Mouse (Mus musculus): ENCODE measurements around the gene Angpt4. TPM values are rescaled to one million over a fixed set of nuclear protein-coding genes. Genes with fewer than 3 reads are reported as not detected.
A peak's percentile ranks its signal among the peaks of the same experiment; 100 is the strongest.

Angpt4 gene
- total RNA-seq (2021) = under 1 TPM; 0.30 to 0.96 TPM

- DNase-seq (ENCODE audit: extremely low spot score in 1 of 2, low spot score in 1 of 2) = no peak
These were observed at the start of gene Angpt4 for GRCm38 (mm10) chr2:151910919-151911500. Gene Angpt4 (plus strand): TSS chr2:151911210.

GRCm38 (mm10) chr2:151862257-151862810, 48.7 kb upstream of the Angpt4 start:
- DNase-seq (ENCODE audit: extremely low spot score in 1 of 2, low spot score in 1 of 2) = no peak

GRCm38 (mm10) chr2:151864941-151865340, 46.1 kb upstream of the Angpt4 start:
- DNase-seq (ENCODE audit: extremely low spot score in 1 of 2, low spot score in 1 of 2) = no peak

- peak; percentile 36 to 75 for DNase-seq (ENCODE audit: extremely low spot score in 1 of 2, low spot score in 1 of 2)
These were observed 44.5 kb upstream of the Angpt4 start for GRCm38 (mm10) chr2:151866487-151866886.

- DNase-seq (ENCODE audit: extremely low spot score in 1 of 2, low spot score in 1 of 2) = no peak
These were observed 42.8 kb upstream of the Angpt4 start for GRCm38 (mm10) chr2:151868196-151868595.

GRCm38 (mm10) chr2:151874551-151874950, 36.5 kb upstream of the Angpt4 start:
- peak in 1 of 2 experiments; percentile 67 for DNase-seq (ENCODE audit: extremely low spot score in 1 of 2, low spot score in 1 of 2)

- DNase-seq (ENCODE audit: extremely low spot score in 1 of 2, low spot score in 1 of 2) = peak; percentile 52 to 64
These were observed 35.0 kb upstream of the Angpt4 start for GRCm38 (mm10) chr2:151876012-151876485.

- no peak for DNase-seq (ENCODE audit: extremely low spot score in 1 of 2, low spot score in 1 of 2)
These were observed 32.4 kb upstream of the Angpt4 start for GRCm38 (mm10) chr2:151878645-151879044.

- DNase-seq (ENCODE audit: extremely low spot score in 1 of 2, low spot score in 1 of 2) = no peak
These were observed 31.2 kb upstream of the Angpt4 start for GRCm38 (mm10) chr2:151879760-151880159.

- peak in 1 of 2 experiments; percentile 24 for DNase-seq (ENCODE audit: extremely low spot score in 1 of 2, low spot score in 1 of 2)
These were observed 20.0 kb upstream of the Angpt4 start for GRCm38 (mm10) chr2:151891031-151891430.

GRCm38 (mm10) chr2:151893122-151893774, 17.8 kb upstream of the Angpt4 start:
- DNase-seq (ENCODE audit: extremely low spot score in 1 of 2, low spot score in 1 of 2) = no peak

GRCm38 (mm10) chr2:151894209-151894980, 16.6 kb upstream of the Angpt4 start:
- no peak for DNase-seq (ENCODE audit: extremely low spot score in 1 of 2, low spot score in 1 of 2)

GRCm38 (mm10) chr2:151895911-151896310, 15.1 kb upstream of the Angpt4 start:
- DNase-seq (ENCODE audit: extremely low spot score in 1 of 2, low spot score in 1 of 2) = no peak

- DNase-seq (ENCODE audit: extremely low spot score in 1 of 2, low spot score in 1 of 2) = no peak
These were observed 12.9 kb upstream of the Angpt4 start for GRCm38 (mm10) chr2:151898106-151898505.

- DNase-seq (ENCODE audit: extremely low spot score in 1 of 2, low spot score in 1 of 2) = no peak
These were observed 10.2 kb upstream of the Angpt4 start for GRCm38 (mm10) chr2:151900845-151901244.

GRCm38 (mm10) chr2:151903267-151903666, 7.7 kb upstream of the Angpt4 start:
- DNase-seq (ENCODE audit: extremely low spot score in 1 of 2, low spot score in 1 of 2) = no peak

- DNase-seq (ENCODE audit: extremely low spot score in 1 of 2, low spot score in 1 of 2) = no peak
These were observed 7.1 kb upstream of the Angpt4 start for GRCm38 (mm10) chr2:151903933-151904332.

GRCm38 (mm10) chr2:151904636-151905035, 6.4 kb upstream of the Angpt4 start:
- no peak for DNase-seq (ENCODE audit: extremely low spot score in 1 of 2, low spot score in 1 of 2)

- no peak for DNase-seq (ENCODE audit: extremely low spot score in 1 of 2, low spot score in 1 of 2)
These were observed 4.0 kb upstream of the Angpt4 start for GRCm38 (mm10) chr2:151907020-151907419.

GRCm38 (mm10) chr2:151909386-151909785, 1.6 kb upstream of the Angpt4 start:
- DNase-seq (ENCODE audit: extremely low spot score in 1 of 2, low spot score in 1 of 2) = no peak

- no peak for DNase-seq (ENCODE audit: extremely low spot score in 1 of 2, low spot score in 1 of 2)
These were observed 512 bp upstream of the Angpt4 start for GRCm38 (mm10) chr2:151910498-151910897.
